Mouse (Mus musculus): Measurements from ENCODE around the gene Iqsec2.
A peak's percentile ranks its signal among the peaks of the same experiment; 100 is the strongest.

The Iqsec2 gene

DNA sequence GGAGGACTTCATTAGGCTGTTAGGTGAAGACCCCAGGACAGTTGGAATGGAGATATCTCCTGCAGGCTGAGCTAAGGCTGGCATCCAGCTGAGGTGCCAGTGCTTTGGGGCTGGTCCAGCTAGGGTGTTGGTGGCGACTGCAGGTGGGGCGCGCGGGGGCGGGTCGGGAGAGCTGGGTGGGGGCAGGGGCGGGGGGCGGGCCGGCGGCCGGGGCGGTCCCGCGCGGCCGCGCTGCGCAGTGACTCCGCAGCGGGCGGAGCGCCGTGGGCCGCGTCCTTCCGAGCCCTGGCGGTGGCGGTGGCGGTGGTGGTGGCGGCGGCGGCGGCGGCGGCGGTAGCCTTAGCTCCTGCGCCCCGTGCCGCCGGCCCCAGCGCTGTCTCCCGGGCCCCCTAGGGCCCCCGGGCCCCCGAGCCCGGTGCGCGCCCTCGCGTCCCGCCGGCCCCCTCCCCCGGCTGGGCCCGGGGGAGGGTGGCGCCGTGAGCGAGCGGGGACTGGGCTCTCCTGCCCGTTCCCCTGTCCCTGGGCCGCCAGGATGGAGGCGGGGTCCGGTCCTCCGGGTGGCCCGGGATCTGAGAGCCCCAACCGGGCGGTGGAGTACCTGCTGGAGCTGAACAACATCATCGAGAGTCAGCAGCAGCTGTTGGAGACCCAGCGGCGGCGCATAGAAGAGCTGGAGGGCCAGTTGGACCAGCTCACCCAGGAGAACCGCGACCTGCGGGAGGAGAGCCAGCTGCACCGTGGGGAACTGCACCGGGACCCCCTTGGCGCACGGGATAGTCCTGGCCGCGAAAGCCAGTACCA lies at the start of gene Iqsec2:
Gene Iqsec2 (plus strand): TSS at position 328 of the 801 bp plus-strand sequence.
- DNase-seq (ENCODE audit: low spot score in 2 of 2) = peak in 1 of 2 experiments; percentile 2

DNA sequence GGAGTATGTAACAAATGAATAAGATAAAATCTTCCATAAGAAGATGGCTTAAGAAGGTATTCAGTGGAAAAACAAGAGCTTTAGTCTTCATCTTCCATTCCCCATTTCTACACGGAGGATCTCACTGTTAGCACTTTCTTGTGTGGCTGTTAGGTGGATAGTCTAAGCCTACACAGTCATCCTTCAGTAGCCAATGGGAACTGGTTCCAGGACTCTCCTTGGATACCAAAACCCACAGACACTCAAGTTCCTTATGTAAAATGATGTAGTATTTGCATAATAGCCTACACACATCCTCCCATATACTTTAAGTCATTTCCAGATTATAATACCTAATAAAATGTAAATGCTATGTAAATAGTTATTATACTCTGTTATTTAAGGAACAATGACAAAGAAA lies 46.5 kb upstream of the Iqsec2 start:
- DNase-seq (ENCODE audit: low spot score in 2 of 2) = no peak

GRCm38 (mm10) chrX:152121687-152122086 lies 22.4 kb upstream of the Iqsec2 start:
- DNase-seq (ENCODE audit: low spot score in 2 of 2) = no peak

DNA sequence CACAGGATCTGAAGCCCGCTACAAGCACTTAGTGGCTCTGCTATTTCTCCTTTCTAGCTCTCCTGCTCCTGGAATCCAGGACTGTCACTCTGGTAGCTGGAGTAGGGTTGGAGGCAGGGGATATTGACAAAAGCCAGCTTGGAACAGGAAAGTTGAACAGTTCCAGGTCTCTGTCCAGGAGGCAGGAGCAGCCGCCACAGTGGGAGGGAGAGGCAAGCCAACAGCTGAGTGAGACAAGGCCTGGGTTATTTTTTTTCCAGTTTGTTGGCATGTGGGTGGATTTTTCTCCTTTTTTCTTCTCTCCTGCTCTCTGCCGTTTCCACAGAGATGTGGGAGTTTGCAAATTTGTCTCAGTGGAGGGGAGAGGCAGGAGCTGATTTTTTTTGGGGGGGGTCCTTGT lies 13.3 kb upstream of the Iqsec2 start:
- no peak for DNase-seq (ENCODE audit: low spot score in 2 of 2)

GRCm38 (mm10) chrX:152132029-152132428 lies 12.0 kb upstream of the Iqsec2 start:
- no peak for DNase-seq (ENCODE audit: low spot score in 2 of 2)

DNA sequence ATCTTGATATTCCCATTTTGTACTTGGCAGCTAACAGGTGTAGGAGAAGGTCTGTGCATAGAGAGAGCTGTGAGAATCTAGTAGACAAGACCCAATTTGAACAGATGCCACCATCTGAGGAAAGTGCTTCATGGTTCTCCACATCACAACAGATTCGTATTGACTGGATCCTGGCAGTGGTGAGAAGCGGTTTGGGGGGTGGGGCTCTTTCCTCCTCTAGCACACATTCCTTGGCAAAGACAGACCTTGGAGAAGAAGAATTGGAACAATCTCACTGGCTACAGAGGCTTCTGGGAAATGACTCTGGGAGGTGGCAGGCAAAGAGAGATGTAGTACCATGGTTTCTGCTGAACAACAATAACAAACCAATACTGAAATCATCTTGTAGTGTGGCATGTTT lies 8.9 kb upstream of the Iqsec2 start:
- DNase-seq (ENCODE audit: low spot score in 2 of 2) = no peak

GRCm38 (mm10) chrX:152144742-152145214 lies 710 bp downstream of the Iqsec2 start:
- no peak for DNase-seq (ENCODE audit: low spot score in 2 of 2)

- no peak for DNase-seq (ENCODE audit: low spot score in 2 of 2)
Observed at GRCm38 (mm10) chrX:152146150-152146549, 2.1 kb downstream of the Iqsec2 start.

- DNase-seq (ENCODE audit: low spot score in 2 of 2) = no peak
Observed at GRCm38 (mm10) chrX:152146691-152147090, 2.6 kb downstream of the Iqsec2 start.

DNA sequence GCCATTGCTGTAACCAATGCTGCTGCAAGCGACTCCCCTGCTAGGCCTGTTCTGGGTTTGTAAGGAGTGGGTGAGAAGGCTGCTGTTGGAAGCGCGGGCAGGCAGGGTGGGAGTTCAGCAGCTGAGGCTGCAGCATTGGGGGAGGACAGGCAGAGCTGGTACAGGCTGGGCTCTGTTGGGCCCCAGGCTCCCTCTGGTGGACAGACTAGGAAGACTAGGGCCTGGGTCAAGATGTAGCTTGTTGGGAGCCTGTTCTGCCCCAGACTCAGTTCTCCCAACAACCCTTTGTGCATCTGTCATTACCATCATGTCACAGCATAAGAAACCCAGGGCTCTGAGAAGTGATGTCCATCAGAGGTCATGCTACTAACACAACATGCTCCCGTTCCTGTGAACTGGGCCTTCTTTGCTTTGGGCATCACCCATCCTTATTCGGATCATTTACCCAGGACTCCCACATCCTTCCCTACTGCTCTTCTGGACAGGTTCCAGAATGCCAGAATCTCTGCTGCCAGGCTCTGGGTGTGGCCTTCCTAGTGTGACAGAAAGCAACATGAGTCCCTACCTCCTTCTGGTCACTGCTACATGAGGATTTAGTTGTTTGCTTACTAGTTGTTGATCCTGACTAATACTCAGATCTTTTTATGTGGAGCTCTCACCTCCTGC lies 3.5 kb downstream of the Iqsec2 start:
- peak in 1 of 2 experiments; percentile 27 for DNase-seq (ENCODE audit: low spot score in 2 of 2)

DNA sequence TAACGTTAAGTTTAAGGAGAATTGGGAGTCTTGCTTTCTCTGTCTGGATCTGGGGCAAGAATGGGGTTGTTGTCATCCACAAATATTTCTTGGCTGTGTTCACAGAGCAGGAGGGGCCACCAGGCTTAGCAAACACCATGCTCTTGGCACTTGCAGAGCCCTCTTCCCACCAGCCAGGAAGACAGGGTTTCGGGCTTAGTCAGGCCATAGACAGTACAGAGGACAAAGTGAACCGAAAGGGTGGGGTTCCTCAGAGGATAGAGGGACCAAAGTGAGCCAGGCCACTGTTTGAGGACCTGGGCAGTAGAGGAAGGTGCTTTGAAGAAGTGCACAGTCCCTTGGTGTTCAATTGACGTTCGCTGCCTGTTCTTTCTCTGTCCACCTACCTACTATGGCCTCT lies 4.6 kb downstream of the Iqsec2 start:
- no peak for DNase-seq (ENCODE audit: low spot score in 2 of 2)

DNA sequence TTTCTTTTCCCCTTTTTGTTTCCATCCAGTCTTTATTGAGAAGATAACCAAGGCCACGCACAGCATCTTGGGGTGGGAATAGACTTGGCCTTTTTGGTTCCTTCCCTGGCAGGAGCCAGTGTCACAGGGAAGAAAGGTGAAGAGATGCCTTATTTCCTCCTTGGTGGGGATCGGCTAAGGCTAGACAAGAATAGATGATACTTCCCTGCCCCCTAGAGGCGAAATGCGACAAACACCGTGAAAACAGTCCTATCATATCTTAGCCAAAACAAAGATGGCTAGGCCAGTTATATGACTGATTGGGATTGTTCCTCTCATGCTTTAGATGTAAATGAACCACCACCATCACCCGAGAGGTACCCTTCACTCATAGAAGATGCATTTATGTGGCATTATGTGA lies 7.6 kb downstream of the Iqsec2 start:
- peak in 1 of 2 experiments; percentile 28 for DNase-seq (ENCODE audit: low spot score in 2 of 2)

DNA sequence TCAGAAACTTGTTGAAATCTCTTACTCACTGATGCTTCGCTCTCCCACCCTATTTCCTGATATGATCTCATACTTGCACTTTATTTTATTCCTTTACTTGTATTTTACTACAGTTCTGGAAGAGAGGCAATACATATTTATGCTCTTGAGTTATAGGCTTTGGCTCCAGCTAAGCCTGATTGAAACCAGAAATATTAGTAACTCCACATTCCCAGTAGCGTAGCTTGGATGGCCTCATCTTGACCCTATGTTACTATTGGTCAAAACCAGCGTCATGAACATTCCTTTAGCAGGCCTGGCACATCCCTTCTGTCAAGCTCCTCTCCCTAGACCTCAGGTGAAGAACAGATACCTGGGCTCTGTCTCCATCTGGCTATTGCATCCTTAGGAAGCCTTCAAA lies 14.2 kb downstream of the Iqsec2 start:
- no peak for DNase-seq (ENCODE audit: low spot score in 2 of 2)

GRCm38 (mm10) chrX:152161404-152161803 lies 17.3 kb downstream of the Iqsec2 start:
- DNase-seq (ENCODE audit: low spot score in 2 of 2) = no peak

GRCm38 (mm10) chrX:152164061-152164460 lies 20.0 kb downstream of the Iqsec2 start:
- DNase-seq (ENCODE audit: low spot score in 2 of 2) = no peak

- DNase-seq (ENCODE audit: low spot score in 2 of 2) = no peak
Observed at GRCm38 (mm10) chrX:152166161-152166560, 22.1 kb downstream of the Iqsec2 start.

DNA sequence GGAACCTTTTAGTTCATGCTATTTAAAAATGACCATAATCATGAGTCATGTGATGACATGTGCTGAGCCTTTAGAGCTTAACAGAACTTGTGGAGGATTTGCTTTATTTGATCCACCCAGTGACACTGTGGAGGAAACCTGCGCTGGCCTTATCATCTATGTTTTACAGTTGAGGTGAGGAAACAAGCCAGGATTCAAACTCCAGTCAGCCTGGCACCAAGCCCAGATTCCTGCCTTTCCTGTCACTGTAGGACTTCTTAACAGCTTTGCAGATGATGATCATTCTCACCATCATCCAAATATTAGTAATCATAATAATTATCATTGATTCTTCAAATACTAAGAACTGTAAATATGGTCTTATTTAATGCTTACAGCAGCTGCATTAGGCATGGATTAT lies 24.5 kb downstream of the Iqsec2 start:
- no peak for DNase-seq (ENCODE audit: low spot score in 2 of 2)

DNA sequence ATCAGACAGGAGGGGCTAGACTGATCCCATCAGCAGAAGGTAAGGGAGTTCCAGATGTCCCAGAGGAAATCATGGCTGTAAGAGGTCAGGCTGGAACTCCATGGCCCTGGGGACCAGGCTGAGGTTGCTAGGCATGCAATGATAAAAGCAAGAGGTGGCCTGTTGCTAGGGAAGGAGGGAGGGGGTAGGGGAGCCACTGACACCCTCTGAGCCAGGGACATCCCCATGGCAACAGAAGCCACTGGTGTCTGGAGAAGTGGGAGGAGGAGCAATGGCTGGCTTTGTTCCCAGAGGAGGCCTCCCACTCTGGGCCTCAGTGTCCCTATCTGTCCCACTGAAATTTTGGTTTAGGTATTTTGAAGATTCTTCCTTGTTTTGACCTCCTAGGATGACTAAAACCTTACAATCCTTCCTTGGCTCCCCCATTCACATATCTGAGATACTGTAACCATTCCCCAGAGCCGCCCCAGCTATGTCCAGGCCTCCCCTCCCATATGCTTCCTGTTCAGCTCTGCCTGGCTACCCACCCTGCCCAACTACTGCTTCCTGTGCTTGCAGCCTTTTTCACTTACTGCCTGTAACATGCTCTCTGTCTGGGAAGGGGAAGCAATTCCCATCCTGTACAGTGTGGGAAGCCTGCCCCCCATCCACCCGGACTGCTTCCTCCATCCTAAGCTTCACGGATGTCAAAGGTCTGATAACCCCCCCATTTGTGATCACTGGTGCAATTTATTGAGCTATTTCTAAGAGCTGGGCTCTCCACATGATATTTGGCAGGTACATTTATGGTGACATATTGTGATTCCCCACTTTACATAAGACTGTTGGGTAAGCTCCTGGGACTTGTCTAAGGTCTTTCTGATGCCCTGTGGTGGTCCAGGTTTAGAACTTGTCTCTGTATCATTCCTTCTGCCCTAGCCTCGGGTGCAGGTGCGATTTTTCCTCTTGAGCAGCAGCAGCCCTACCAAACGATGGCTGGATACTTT lies 27.3 kb downstream of the Iqsec2 start:
- DNase-seq (ENCODE audit: low spot score in 2 of 2) = no peak

- DNase-seq (ENCODE audit: low spot score in 2 of 2) = no peak
Observed at GRCm38 (mm10) chrX:152172487-152172935, 28.4 kb downstream of the Iqsec2 start.

DNA sequence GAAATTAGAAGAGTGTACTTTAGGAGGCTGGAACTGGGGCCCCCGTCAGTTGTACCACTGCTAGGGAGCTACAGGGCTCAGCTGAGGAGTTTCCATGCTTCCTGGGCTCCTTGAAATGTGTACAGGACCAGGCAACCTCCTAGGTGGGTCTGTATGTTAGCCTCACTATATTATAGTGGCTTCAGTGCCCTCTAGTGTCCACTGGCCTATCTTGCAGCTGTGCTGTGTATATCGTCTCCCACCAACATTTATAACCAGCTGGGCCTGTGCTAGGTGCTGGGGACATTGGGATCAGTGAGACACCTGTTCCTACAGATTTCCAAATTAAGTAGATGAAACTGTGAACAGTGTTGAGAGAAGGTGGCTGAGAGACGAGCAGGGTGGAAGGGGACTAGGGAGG lies 31.2 kb downstream of the Iqsec2 start:
- DNase-seq (ENCODE audit: low spot score in 2 of 2) = peak in 1 of 2 experiments; percentile 28

GRCm38 (mm10) chrX:152177897-152178296 lies 33.8 kb downstream of the Iqsec2 start:
- DNase-seq (ENCODE audit: low spot score in 2 of 2) = no peak
